Mouse (Mus musculus) megakaryocyte progenitor cell, adult 5-6 weeks (primary cell): ENCODE results near the gene Gm1673. TPM values are rescaled to one million over a fixed set of nuclear protein-coding genes. Genes with fewer than 3 reads are reported as not detected.
A peak's percentile ranks its signal among the peaks of the same experiment; 100 is the strongest.
"Not testable (repeated sequence)": the region's sequence is repeated elsewhere in the genome, so short reads cannot be mapped to it uniquely, and the experiment has no call there.

ENCODE experiments used
- ATAC-seq: replicated peaks from 2 replicates; pipeline ENCODE4 v1.8.0; 2016; ENCODE audit warnings: mild to moderate bottlenecking, moderate TSS enrichment, inconsistent platforms; ENCODE audit not compliant: poor library complexity
- total RNA-seq, 2 experiments: library from RNA; stranded (forward) in 1 of 2; stranded (reverse) in 1 of 2; fragments of 157-497, 149-512 nt in 1 of 2; fragments of 200-1000 nt in 1 of 2; gene quantifications; 2 replicates each; pipeline versions ENCODE4 v1.2.3 to v1.2.4; 2015 to 2017

Gene Gm1673
- total RNA-seq (2015) = 0.79 and 1.1 TPM in 2 replicates
- 1.1 and 3.7 TPM in 2 replicates for total RNA-seq (2017)

- ATAC-seq = peak; percentile 55
Observed at GRCm38 (mm10) chr5:33983309-33984121, at the start of gene Gm1673. Gene Gm1673, plus strand, starts transcription at chr5:33983433.

DNA sequence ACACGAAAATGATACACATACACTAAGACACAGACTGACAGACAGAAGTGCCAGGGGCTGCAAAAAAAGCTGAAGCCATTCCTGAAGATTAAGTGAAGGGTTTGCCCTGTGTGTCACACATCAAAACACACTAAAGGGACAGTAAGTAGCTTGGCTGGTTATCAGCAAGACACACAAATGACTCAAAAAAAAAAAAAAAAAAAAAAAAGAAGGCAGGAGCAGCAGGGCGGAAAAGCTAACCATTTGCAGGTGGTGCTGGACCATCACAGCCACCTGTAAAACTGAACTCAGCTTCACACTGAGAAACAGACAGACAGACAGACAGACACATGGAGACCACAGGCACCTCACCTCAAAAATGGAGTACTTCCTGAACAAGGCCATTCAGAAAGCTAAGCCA is 49.2 kb upstream of the Gm1673 start:
- ATAC-seq = no peak

GRCm38 (mm10) chr5:33934877-33935276 is 48.4 kb upstream of the Gm1673 start:
- no peak for ATAC-seq

DNA sequence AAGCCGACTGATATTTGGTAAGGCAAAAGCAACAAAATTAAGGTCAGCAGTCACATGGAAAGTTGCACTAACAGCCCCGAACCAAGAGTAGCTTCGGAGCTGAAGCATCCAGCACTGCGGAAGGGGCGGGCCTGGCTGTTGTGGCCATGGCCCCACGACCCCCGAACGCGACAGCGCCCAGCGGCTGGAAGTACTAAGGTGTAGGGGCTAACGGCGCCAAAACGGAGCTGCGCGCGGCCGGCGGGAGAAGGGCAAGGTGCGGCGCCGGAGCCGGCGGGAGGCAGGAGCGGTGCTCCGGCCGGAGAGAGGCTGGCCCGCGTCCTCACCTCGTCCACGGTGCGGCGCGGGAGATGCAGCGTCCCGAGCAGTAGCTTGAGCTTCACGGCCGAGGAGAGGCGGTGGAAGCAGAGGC is 47.5 kb upstream of the Gm1673 start:
- peak; percentile 2 for ATAC-seq

DNA sequence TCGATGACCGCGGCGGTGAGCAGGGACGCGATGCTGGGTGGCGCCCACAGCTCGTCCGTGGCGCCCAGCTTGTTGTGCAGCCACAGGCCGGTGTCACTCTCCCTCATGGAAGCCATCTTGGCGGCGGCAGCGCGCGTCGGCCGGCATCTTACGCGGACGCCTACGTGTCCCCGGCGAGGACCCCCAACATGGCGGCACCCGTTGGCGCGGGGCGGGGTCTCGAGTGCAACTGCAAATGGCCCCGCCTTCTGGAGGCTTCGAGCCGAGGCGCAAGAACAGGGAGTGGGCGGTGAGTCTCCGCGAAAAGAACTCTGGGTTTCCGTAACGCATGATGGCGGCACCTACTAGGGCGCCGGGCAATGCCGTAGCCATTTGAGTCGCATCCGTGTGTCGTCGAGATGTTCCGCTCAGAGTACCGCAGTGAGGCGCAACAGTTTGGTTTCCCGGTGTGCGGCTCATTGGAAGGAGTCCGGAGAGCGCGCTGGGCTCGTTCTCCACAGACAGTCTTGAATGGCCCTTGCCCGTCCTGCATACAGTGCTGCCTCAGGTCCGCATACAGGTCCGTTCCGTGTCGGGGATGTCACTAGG is 47.0 kb upstream of the Gm1673 start, which contains the start of gene Nelfa:
TSS of gene Nelfa (minus strand) at position 294 of the 588 bp plus-strand sequence.
- ATAC-seq = peak; percentile 90

- ATAC-seq = no peak
Observed at GRCm38 (mm10) chr5:33937230-33937629, 46.0 kb upstream of the Gm1673 start.

DNA sequence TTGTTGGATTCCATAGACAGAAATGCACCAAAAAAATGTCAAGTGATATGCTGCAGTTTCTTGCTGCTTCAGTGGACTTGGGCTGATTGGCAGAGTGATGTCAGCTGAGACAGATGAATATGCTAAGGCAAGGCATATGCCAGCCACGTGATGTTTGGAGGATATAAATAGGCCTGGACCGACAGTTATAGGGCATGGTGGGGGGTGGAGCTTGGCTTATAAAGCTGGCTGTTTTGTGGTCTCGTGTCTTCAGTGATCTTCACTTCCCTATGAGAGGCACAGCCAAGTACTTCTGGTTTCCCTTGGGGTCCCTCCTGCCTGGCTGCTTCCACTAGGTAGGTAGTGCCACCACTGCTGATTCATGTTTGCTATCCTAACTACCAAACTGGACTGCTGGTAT is 44.8 kb upstream of the Gm1673 start:
- ATAC-seq = peak; percentile 29; the same call in 1 of the 2 replicates

DNA sequence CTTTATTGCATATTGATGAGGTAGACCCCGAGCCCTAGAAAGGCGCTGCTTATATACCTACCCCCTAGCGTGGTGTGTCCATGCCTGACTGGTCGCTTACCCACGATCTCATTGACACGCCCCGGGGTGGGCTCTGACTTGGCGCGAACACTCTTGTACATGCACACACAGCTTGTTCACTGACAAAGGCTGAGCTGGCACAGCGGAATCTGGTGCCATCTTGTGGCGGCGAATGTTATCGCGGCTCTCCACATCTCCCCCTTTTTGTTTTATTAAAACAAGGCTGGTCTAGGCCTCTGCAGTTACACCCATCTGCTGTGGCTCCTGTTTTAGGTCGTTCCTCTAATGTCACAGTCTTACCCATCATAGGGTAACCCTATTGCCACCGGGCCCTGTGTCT is 36.2 kb upstream of the Gm1673 start:
- not testable (repeated sequence) for ATAC-seq

- no peak for ATAC-seq
Observed at GRCm38 (mm10) chr5:33948314-33948713, 34.9 kb upstream of the Gm1673 start.

- ATAC-seq = no peak
Observed at GRCm38 (mm10) chr5:33953471-33954185, 29.6 kb upstream of the Gm1673 start.

DNA sequence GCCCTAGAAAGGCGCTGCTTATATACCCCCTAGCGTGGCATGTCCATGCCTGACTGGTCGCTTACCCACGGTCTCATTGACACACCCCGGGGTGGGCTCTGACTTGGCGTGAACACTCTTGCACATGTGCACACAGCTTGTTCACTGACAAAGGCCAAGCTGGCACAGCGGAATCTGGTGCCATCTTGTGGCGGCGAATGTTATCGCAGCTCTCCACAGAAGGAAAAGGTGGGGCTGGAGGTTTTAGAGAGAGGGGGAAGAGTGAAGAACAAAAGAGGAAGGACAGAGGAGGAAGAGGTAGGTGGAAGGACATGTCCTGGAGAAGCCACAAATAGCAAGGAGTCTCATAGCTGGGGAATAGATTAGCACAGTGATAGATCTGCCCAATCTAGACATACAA is 28.9 kb upstream of the Gm1673 start:
- peak; percentile 95 for ATAC-seq

- ATAC-seq = no peak
Observed at GRCm38 (mm10) chr5:33955868-33956267, 27.4 kb upstream of the Gm1673 start.

- no peak for ATAC-seq
Observed at GRCm38 (mm10) chr5:33959382-33959781, 23.9 kb upstream of the Gm1673 start.

GRCm38 (mm10) chr5:33974736-33975135 is 8.5 kb upstream of the Gm1673 start:
- ATAC-seq = no peak

DNA sequence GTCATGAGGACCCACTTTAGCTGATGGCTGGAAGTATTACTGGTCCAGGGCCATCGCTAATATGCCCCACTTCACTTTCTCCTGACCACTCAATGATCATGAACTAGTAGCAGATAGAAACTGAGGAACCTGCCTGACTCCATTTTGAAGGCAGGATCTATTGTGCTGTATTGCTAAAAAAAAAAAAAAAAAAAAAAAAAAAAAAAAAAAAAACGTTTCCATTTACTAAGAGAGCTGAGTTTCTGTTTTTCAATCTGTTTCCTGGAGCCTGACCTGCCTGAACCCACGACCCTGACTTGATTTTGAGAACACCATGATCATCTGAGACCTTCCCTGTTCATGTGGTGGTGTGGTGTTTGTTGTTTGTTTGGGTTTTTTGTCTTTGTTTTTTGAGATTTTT is 7.0 kb upstream of the Gm1673 start:
- no peak for ATAC-seq

DNA sequence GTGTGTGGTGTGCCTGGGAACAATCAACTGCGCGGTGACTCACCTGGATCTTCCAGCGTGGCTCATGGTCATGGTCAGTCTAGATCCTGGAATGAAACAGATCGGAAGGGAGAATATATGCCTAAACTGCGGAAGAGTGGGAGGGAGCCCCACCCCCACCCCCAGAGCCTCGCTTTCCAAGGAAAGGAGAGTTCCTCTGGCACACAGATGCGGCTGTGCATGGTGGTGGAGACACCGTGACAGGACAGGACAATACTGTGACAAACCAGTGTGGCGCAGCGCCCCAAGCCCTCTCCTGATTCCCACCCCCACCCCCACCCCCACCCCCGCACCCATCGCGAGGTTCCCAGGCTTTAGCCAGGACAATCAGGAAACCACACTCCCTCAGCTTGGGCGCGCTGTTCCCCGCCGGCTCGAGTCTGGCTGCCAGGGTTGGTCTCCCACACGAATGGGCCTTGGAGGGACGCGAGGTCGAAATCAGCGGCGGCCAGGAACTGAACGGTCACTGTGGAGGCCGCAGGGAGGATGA is 438 bp upstream of the Gm1673 start:
- ATAC-seq = no peak

DNA sequence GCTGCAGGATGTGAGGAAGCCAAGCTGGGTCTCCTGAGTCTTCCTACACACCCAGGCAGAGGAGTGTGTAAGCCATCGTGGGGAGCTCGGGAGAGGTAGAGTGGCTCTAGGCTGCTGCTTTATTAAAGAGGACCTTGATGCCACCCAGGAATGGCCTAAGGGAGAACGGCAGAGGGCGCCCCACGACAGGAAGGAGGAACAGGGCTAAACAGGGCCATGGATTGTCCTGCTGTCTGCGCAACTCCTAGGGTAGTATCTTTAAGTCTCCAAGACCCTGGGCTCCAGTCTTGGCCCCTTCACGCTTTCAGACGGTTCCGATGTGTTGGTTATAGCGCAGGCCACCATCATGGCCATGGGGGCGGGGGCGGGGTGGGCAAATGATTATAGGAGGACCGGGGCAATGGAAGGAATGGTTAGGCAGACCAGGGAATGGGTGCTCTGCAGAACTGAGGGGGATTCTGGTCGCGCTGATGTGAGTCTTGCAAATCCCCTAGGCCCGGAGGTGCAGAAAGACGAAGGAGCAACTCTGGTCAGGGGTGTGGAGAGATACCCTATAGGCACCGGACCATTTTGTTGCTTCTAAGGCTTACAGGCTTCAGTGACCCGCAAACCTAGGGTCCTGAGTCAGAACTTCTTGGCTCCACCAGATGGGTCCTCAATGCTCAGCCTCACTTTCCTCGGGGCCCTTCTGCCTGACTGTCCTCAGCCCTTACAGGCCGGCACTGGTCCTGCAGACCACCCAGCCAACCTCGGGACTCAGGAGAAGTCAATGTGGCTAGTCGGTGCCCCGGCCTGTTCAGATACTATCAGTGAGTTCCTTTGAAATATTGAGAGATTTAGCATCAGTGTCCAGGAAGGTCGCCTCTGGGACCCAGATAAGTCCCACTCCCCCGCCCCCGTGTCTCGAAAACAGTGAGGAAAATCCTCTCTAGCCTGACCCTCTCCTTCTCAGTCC is 11.7 kb downstream of the Gm1673 start:
- peak; percentile 45; the same call in 1 of the 2 replicates for ATAC-seq

DNA sequence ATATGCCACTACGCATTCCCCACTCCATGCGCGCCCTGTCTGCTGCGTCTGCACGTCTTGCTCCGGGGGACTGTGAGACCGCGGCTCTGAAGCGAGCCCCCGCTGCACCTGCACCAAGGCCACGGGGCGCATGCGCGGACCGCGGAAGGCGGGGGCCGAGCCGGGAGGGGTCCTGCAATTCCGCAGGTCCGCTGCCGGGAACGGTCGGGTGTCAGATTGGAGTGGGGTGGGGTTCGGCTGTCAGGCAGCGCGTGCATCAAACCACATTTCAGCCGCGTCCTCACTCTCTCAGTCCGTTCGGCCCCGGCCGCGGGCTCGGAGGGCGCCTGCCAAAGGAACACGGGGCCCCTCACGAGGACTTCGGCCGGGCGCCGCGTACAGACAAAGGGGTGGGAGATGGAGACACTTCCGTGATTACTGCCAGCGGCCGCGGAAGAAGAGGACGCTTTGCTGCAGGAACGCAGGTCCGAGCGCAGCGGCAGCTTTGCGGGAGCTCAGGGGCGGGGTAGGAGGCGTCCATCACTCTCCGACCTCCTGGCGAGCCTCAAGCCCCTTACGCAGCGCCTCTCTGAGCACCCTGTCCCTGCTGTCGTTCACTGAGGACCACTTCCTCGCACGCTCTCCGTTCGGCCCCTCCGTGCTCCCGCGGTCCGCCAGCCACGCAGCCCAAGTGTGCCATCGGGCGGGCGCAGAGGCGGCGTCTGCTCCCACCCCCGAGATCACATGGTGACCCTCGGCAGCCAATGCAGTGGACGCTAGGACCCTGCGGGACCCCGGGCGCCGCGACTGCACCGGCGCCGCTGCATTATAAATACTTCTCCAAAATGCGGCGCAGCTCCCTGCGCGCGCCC is 12.8 kb downstream of the Gm1673 start, which contains the start of gene Nat8l:
TSS of gene Nat8l (plus strand) at position 142 of the 851 bp plus-strand sequence.
- ATAC-seq = peak; percentile 67

GRCm38 (mm10) chr5:33996694-33997045 is 13.4 kb downstream of the Gm1673 start:
- ATAC-seq = no peak
